In genomic region chr17:83127842-83128241, GRCm38 (mm10) we compare ENCODE assay signal across 23 mouse cellular contexts.
DNase-seq lines count a peak whose midpoint lies in the region; ATAC-seq lines count a peak whose summit lies in the region.
"Had no signal": no experiment of that assay in that cellular context is flagged by ENCODE, and none has a peak within 500 bp of the region (broad histone marks: within the 10 kb centered on the region; RNA-seq: fewer than 3 reads in every experiment).

No protein-coding gene starts in this region.

- intact Hi-C loops in heart, postnatal 10 days (cut with DNase I), result no loop called here

- H3K9me3 ChIP-seq in heart, embryonic 10.5 days, result no peaks in the 10 kb centered on the region
- no peaks in the 10 kb centered on the region for H3K9me3 ChIP-seq in neural tube, embryonic 13.5 days
- H3K9me3 ChIP-seq in neural tube, embryonic 15.5 days (replicated peaks), result no peaks in the 10 kb centered on the region
- no peaks in the 10 kb centered on the region for H3K9me3 ChIP-seq in hindbrain, embryonic 14.5 days (ENCODE audit: control insufficient read depth, low read length)
- H3K9me3 ChIP-seq: embryonic facial prominence, embryonic 12.5 days; forebrain, embryonic 12.5 days; liver, embryonic 15.5 days; lung, embryonic 15.5 days; neural tube, embryonic 12.5 days had no signal

- 68% methylated on average over 6 of the region's 6 CpGs for WGBS in heart, embryonic 10.5 days
- 35% methylated on average over 6 of the region's 6 CpGs for WGBS in neural tube, embryonic 13.5 days
- 47% methylated on average over 6 of the region's 6 CpGs for WGBS in neural tube, embryonic 15.5 days
- WGBS in hindbrain, embryonic 14.5 days, result 22% methylated on average over 6 of the region's 6 CpGs

- no peak overlapping the region for H3K4me2 ChIP-seq in neural tube, embryonic 13.5 days
- no peak overlapping the region for H3K4me2 ChIP-seq in neural tube, embryonic 15.5 days
- H3K4me2 ChIP-seq in hindbrain, embryonic 14.5 days (replicated peaks), result no peak overlapping the region
- H3K4me2 ChIP-seq: embryonic facial prominence, embryonic 12.5 days; forebrain, embryonic 12.5 days; heart, embryonic 11.5 days; liver, embryonic 15.5 days; lung, embryonic 15.5 days; neural tube, embryonic 12.5 days had no signal

- DNase-seq in heart, embryonic 10.5 days (ENCODE audit: low spot score), result no peak
- DNase-seq in heart, postnatal 10 days, result no peak
- no peak for DNase-seq in hindbrain, embryonic 14.5 days (ENCODE audit: low spot score)
- DNase-seq in left cerebral cortex, adult 9 months (ENCODE audit: low spot score in 2 of 2), result no peak
- no peak for DNase-seq in cerebellum, postnatal 4 days (ENCODE audit: low spot score in 2 of 2)
- DNase-seq: adrenal gland, postnatal 14 days; cerebellum, postnatal 10 days; heart, postnatal 14 days; kidney, postnatal 4 days; layer of hippocampus, adult 9-11 months; liver; lung, postnatal 36 days had no signal

- peak overlapping the region; percentile 23 for H3K27ac ChIP-seq in heart, embryonic 10.5 days
- peak overlapping the region; percentile 68 for H3K27ac ChIP-seq in neural tube, embryonic 13.5 days (replicated peaks)
- no peak overlapping the region for H3K27ac ChIP-seq in neural tube, embryonic 15.5 days (replicated peaks)
- peak overlapping the region; percentile 80; the same call in 1 of the 2 replicates for H3K27ac ChIP-seq in hindbrain, embryonic 14.5 days
- H3K27ac ChIP-seq: embryonic facial prominence, embryonic 12.5 days; forebrain, embryonic 12.5 days; liver, embryonic 15.5 days; lung, embryonic 15.5 days; neural tube, embryonic 12.5 days had no signal

- no peaks in the 10 kb centered on the region for H3K27me3 ChIP-seq in heart, embryonic 10.5 days (ENCODE audit: insufficient read depth, poor library complexity, severe bottlenecking)
- H3K27me3 ChIP-seq in neural tube, embryonic 13.5 days, result peaks cover 4% of the 10 kb centered on the region
- no peaks in the 10 kb centered on the region for H3K27me3 ChIP-seq in neural tube, embryonic 15.5 days (replicated peaks)
- no peaks in the 10 kb centered on the region for H3K27me3 ChIP-seq in hindbrain, embryonic 14.5 days (ENCODE audit: control insufficient read depth, insufficient read depth, low read length)
- H3K27me3 ChIP-seq: lung, embryonic 15.5 days had no signal

- no peak for ATAC-seq in neural tube, embryonic 13.5 days (ENCODE audit: low read depth)
- no peak for ATAC-seq in neural tube, embryonic 15.5 days (ENCODE audit: low FRiP score)
- ATAC-seq in hindbrain, embryonic 14.5 days (ENCODE audit: low FRiP score), result no peak
- ATAC-seq: CD4-positive, CD25-positive, alpha-beta regulatory T cell, adult 4 months; intestine, postnatal 0 days had no signal

- no peaks in the 10 kb centered on the region for H3K36me3 ChIP-seq in heart, embryonic 10.5 days
- no peaks in the 10 kb centered on the region for H3K36me3 ChIP-seq in neural tube, embryonic 13.5 days
- H3K36me3 ChIP-seq in neural tube, embryonic 15.5 days, result no peaks in the 10 kb centered on the region
- no peaks in the 10 kb centered on the region for H3K36me3 ChIP-seq in hindbrain, embryonic 14.5 days (replicated peaks; ENCODE audit: control insufficient read depth, insufficient read depth)
- H3K36me3 ChIP-seq: embryonic facial prominence, embryonic 12.5 days; forebrain, embryonic 12.5 days; liver, embryonic 15.5 days; lung, embryonic 15.5 days; neural tube, embryonic 12.5 days had no signal

- H3K4me3 ChIP-seq in heart, embryonic 10.5 days, result no peak overlapping the region
- H3K4me3 ChIP-seq in neural tube, embryonic 13.5 days, result no peak overlapping the region
- no peak overlapping the region for H3K4me3 ChIP-seq in neural tube, embryonic 15.5 days (replicated peaks)
- no peak overlapping the region for H3K4me3 ChIP-seq in hindbrain, embryonic 14.5 days (replicated peaks; ENCODE audit: low read length)
- H3K4me3 ChIP-seq: embryonic facial prominence, embryonic 12.5 days; forebrain, embryonic 12.5 days; liver, embryonic 15.5 days; lung, embryonic 15.5 days; megakaryocyte, embryonic 14.5 days; neural tube, embryonic 12.5 days had no signal

- no peak overlapping the region for H3K9ac ChIP-seq in neural tube, embryonic 13.5 days
- H3K9ac ChIP-seq in neural tube, embryonic 15.5 days (replicated peaks), result no peak overlapping the region
- no peak overlapping the region for H3K9ac ChIP-seq in hindbrain, embryonic 14.5 days
- H3K9ac ChIP-seq: embryonic facial prominence, embryonic 12.5 days; forebrain, embryonic 12.5 days; liver, embryonic 15.5 days; lung, embryonic 15.5 days; neural tube, embryonic 12.5 days had no signal

- peaks cover 72% of the 10 kb centered on the region for H3K4me1 ChIP-seq in heart, embryonic 10.5 days
- peaks cover 52% of the 10 kb centered on the region for H3K4me1 ChIP-seq in neural tube, embryonic 13.5 days (replicated peaks)
- peaks cover 22% of the 10 kb centered on the region for H3K4me1 ChIP-seq in neural tube, embryonic 15.5 days
- peaks cover 33% of the 10 kb centered on the region for H3K4me1 ChIP-seq in hindbrain, embryonic 14.5 days (replicated peaks; ENCODE audit: control insufficient read depth, insufficient read depth, low read length)
